Comparison of ENCODE assay signal across 12 mouse cellular contexts in the genomic region with DNA sequence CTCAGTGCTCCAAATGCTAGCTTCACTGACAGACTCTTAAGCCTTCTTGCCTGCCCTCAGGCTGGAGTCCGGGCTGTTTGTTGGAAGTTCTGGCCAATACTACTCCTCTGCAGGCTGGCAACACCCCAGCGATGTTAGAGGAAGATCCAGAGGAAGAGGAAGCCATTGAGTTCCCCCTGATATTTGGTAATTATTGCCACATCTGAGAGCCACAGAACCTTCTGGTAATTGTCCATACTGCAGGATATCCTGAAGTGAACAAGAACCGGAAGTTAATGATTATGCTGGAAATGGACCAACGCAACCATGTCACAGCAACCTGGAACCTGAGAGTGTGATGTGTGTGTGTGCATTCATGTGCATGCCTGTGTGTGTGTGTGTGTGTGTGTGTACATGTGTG.
A peak's percentile ranks its signal among the peaks of the same experiment; 100 is the strongest.
DNase-seq lines count a peak whose midpoint lies in the region; ATAC-seq and TF ChIP-seq lines count a peak whose summit lies in the region.
"Had no signal": no experiment of that assay in that cellular context is flagged by ENCODE, and none has a peak within 500 bp of the region (broad histone marks: within the 10 kb centered on the region; RNA-seq: fewer than 3 reads in every experiment).

No protein-coding gene starts in this region.

- TF ChIP-seq CTCF in intestine, postnatal 0 days (IDR thresholded peaks at IDR 0.05; ENCODE audit: low read depth) = no peak
- no peak for TF ChIP-seq CTCF in bone marrow macrophage, adult 2 months (IDR thresholded peaks at IDR 0.05; ENCODE audit: low read depth, low read length)

- no peaks in the 10 kb centered on the region for H3K9me3 ChIP-seq in intestine, embryonic 14.5 days (ENCODE audit: control insufficient read depth, low read length)
- no peaks in the 10 kb centered on the region for H3K9me3 ChIP-seq in intestine, postnatal 0 days (ENCODE audit: control insufficient read depth)
- H3K9me3 ChIP-seq in liver, embryonic 16.5 days (replicated peaks; ENCODE audit: control insufficient read depth, low read length) = no peaks in the 10 kb centered on the region
- H3K9me3 ChIP-seq: hindbrain, embryonic 15.5 days; limb, embryonic 15.5 days had no signal

- H3K9ac ChIP-seq in intestine, embryonic 14.5 days (ENCODE audit: low read length) = no peak overlapping the region
- H3K9ac ChIP-seq in intestine, postnatal 0 days (ENCODE audit: low read depth, low read length) = no peak overlapping the region
- no peak overlapping the region for H3K9ac ChIP-seq in liver, embryonic 16.5 days (ENCODE audit: low read depth, low read length)
- H3K9ac ChIP-seq: hindbrain, embryonic 15.5 days; limb, embryonic 15.5 days had no signal

- no peak overlapping the region for H3K4me3 ChIP-seq in intestine, embryonic 14.5 days (ENCODE audit: low read depth, low read length)
- no peak overlapping the region for H3K4me3 ChIP-seq in intestine, postnatal 0 days (ENCODE audit: low read depth, low read length)
- peak overlapping the region; percentile 46 for H3K4me3 ChIP-seq in bone marrow macrophage, adult 2 months (ENCODE audit: insufficient read depth, low read length)
- no peak overlapping the region for H3K4me3 ChIP-seq in liver, embryonic 16.5 days (ENCODE audit: low read depth, low read length)
- H3K4me3 ChIP-seq: erythroblast, embryonic 14.5 days; hindbrain, embryonic 15.5 days; limb, embryonic 15.5 days had no signal

- ATAC-seq in intestine, embryonic 14.5 days (replicated peaks; ENCODE audit: low FRiP score, low TSS enrichment, low read depth) = no peak
- ATAC-seq in intestine, postnatal 0 days = no peak
- ATAC-seq in liver, embryonic 16.5 days (ENCODE audit: low read depth) = peak; percentile 51

- 73% methylated on average over 4 of the region's 4 CpGs for WGBS in intestine, embryonic 14.5 days
- WGBS in intestine, postnatal 0 days = 70% methylated on average over 4 of the region's 4 CpGs
- 18% methylated on average over 4 of the region's 4 CpGs for WGBS in liver, embryonic 16.5 days (ENCODE audit: insufficient replicate concordance)

- no peak overlapping the region for H3K4me2 ChIP-seq in intestine, embryonic 14.5 days (ENCODE audit: low read length)
- no peak overlapping the region for H3K4me2 ChIP-seq in intestine, postnatal 0 days (replicated peaks; ENCODE audit: low read depth)
- H3K4me2 ChIP-seq in liver, embryonic 16.5 days (ENCODE audit: low read depth, low read length) = no peak overlapping the region
- H3K4me2 ChIP-seq: hindbrain, embryonic 15.5 days; limb, embryonic 15.5 days had no signal

- H3K36me3 ChIP-seq in intestine, embryonic 14.5 days (ENCODE audit: control insufficient read depth, insufficient read depth, low read length) = no peaks in the 10 kb centered on the region
- no peaks in the 10 kb centered on the region for H3K36me3 ChIP-seq in intestine, postnatal 0 days (ENCODE audit: control insufficient read depth, insufficient read depth)
- no peaks in the 10 kb centered on the region for H3K36me3 ChIP-seq in liver, embryonic 16.5 days (ENCODE audit: control insufficient read depth, insufficient read depth)
- H3K36me3 ChIP-seq: hindbrain, embryonic 15.5 days; limb, embryonic 15.5 days had no signal

- H3K4me1 ChIP-seq in intestine, embryonic 14.5 days (replicated peaks; ENCODE audit: control insufficient read depth, insufficient read depth, low read length) = 0 out of 2 replicates have a peak, but pooled peaks cover 4% of the 10 kb centered on the region
- H3K4me1 ChIP-seq in intestine, postnatal 0 days (replicated peaks; ENCODE audit: control insufficient read depth, insufficient read depth, low read length) = no peaks in the 10 kb centered on the region
- H3K4me1 ChIP-seq in bone marrow macrophage, adult 2 months (ENCODE audit: control insufficient read depth, insufficient read depth, low read length) = peaks cover 10% of the 10 kb centered on the region
- H3K4me1 ChIP-seq in liver, embryonic 16.5 days (ENCODE audit: control insufficient read depth, low read depth, low read length) = no peaks in the 10 kb centered on the region; the same call in 1 of the 2 replicates

- peak; percentile 36 for DNase-seq in intestine, embryonic 14.5 days (ENCODE audit: low spot score)
- DNase-seq in naive thymus-derived CD4-positive, alpha-beta T cell, adult 2 months (ENCODE audit: low read depth) = peak; percentile 39
- DNase-seq in layer of hippocampus, postnatal 36 days = no peak
- no peak for DNase-seq in neural tube, embryonic 10.5 days (ENCODE audit: extremely low spot score, low spot score)
- DNase-seq in left cerebral cortex, adult 9 months (ENCODE audit: low spot score in 2 of 2) = no peak
- DNase-seq: right cerebral cortex, postnatal 25 days had no signal

- no peak overlapping the region for H3K27ac ChIP-seq in intestine, embryonic 14.5 days (ENCODE audit: low read depth)
- H3K27ac ChIP-seq in intestine, postnatal 0 days (ENCODE audit: low read depth, low read length) = no peak overlapping the region
- H3K27ac ChIP-seq in bone marrow macrophage, adult 2 months (ENCODE audit: insufficient read depth, low read depth, low read length) = peak overlapping the region; percentile 80
- no peak overlapping the region for H3K27ac ChIP-seq in liver, embryonic 16.5 days (ENCODE audit: low read length)
- H3K27ac ChIP-seq: hindbrain, embryonic 15.5 days; limb, embryonic 15.5 days had no signal

- no peaks in the 10 kb centered on the region for H3K27me3 ChIP-seq in intestine, embryonic 14.5 days (replicated peaks; ENCODE audit: control insufficient read depth, insufficient read depth, low read length)
- H3K27me3 ChIP-seq in intestine, postnatal 0 days (replicated peaks; ENCODE audit: control insufficient read depth, insufficient read depth, low read length) = no peaks in the 10 kb centered on the region
- H3K27me3 ChIP-seq in liver, embryonic 16.5 days (ENCODE audit: control insufficient read depth, insufficient read depth, low read depth, low read length) = no peaks in the 10 kb centered on the region
- H3K27me3 ChIP-seq: hindbrain, embryonic 15.5 days; limb, embryonic 15.5 days had no signal

- TF ChIP-seq POLR2A in bone marrow macrophage, adult 2 months (IDR thresholded peaks at IDR 0.05; ENCODE audit: borderline replicate concordance, low read depth, low read length) = no peak

Comparison
In these comparisons a context has a peak if more than half of its experiments do, and no peak if none do; other contexts are left out.
1. DNase-seq: peak in intestine, embryonic 14.5 days (single experiment) and naive thymus-derived CD4-positive, alpha-beta T cell, adult 2 months (single experiment); none in layer of hippocampus, postnatal 36 days (0 of 2), neural tube, embryonic 10.5 days (single experiment) and left cerebral cortex, adult 9 months (0 of 2).